Mouse (Mus musculus): ENCODE data around the gene Mbd5. TPM values are rescaled to one million over a fixed set of nuclear protein-coding genes. Genes with fewer than 3 reads are reported as not detected.

Gene Mbd5
- polyA plus RNA-seq, 1 experiment from 2014 or later, result 24.6 TPM

GRCm38 (mm10) chr2:49040481-49040880 lies 91.2 kb downstream of the Mbd5 start:
- H3K9me3 ChIP-seq, result no peaks in the 10 kb centered on the region
- no peak for ATAC-seq (ENCODE audit: insufficient read depth, low FRiP score, low read depth)
- H3K4me3 ChIP-seq (replicated peaks), result no peak overlapping the region
- H3K36me3 ChIP-seq, result no peaks in the 10 kb centered on the region
- no peak overlapping the region for H3K4me2 ChIP-seq
- no peaks in the 10 kb centered on the region for H3K4me1 ChIP-seq
- no peaks in the 10 kb centered on the region for H3K27me3 ChIP-seq (replicated peaks)
- H3K27ac ChIP-seq, result no peak overlapping the region
- H3K9ac ChIP-seq, result no peak overlapping the region
- 91% methylated on average over 3 of the region's 3 CpGs for WGBS

- 78% methylated on average over 4 of the region's 4 CpGs for WGBS
- Histone ChIP-seq H3K4me1 (no peaks in the 10 kb centered on the region), H3K27me3 (replicated peaks) (no peaks in the 10 kb centered on the region), H3K27ac (no peak overlapping the region), H3K4me3 (replicated peaks) (no peak overlapping the region), H3K4me2 (no peak overlapping the region), H3K9ac (no peak overlapping the region), H3K9me3 (no peaks in the 10 kb centered on the region), H3K36me3 (no peaks in the 10 kb centered on the region)
- ATAC-seq (ENCODE audit: insufficient read depth, low FRiP score, low read depth), result no peak
Measured at GRCm38 (mm10) chr2:49050030-49050429, 100.7 kb downstream of the Mbd5 start.

GRCm38 (mm10) chr2:49067886-49068285 lies 118.6 kb downstream of the Mbd5 start:
- Histone ChIP-seq H3K9me3 (no peaks in the 10 kb centered on the region), H3K4me2 (no peak overlapping the region), H3K27me3 (replicated peaks) (no peaks in the 10 kb centered on the region), H3K4me3 (replicated peaks) (no peak overlapping the region), H3K4me1 (no peaks in the 10 kb centered on the region), H3K36me3 (no peaks in the 10 kb centered on the region), H3K27ac (no peak overlapping the region), H3K9ac (no peak overlapping the region)
- ATAC-seq (ENCODE audit: insufficient read depth, low FRiP score, low read depth), result no peak

- ATAC-seq (ENCODE audit: insufficient read depth, low FRiP score, low read depth), result no peak
- no peak overlapping the region for H3K4me2 ChIP-seq
- H3K9ac ChIP-seq, result no peak overlapping the region
- H3K4me3 ChIP-seq (replicated peaks), result no peak overlapping the region
- no peak overlapping the region for H3K27ac ChIP-seq
- no peaks in the 10 kb centered on the region for H3K36me3 ChIP-seq
- no peaks in the 10 kb centered on the region for H3K9me3 ChIP-seq
- no peaks in the 10 kb centered on the region for H3K27me3 ChIP-seq (replicated peaks)
- H3K4me1 ChIP-seq, result no peaks in the 10 kb centered on the region
- 62% methylated on average over 4 of the region's 4 CpGs for WGBS
Measured at GRCm38 (mm10) chr2:49084966-49085365, 135.7 kb downstream of the Mbd5 start.

- Histone ChIP-seq H3K4me1 (no peaks in the 10 kb centered on the region), H3K9me3 (no peaks in the 10 kb centered on the region), H3K36me3 (no peaks in the 10 kb centered on the region), H3K4me3 (replicated peaks) (no peak overlapping the region), H3K27ac (no peak overlapping the region), H3K27me3 (replicated peaks) (no peaks in the 10 kb centered on the region), H3K4me2 (no peak overlapping the region), H3K9ac (no peak overlapping the region)
- no peak for ATAC-seq (ENCODE audit: insufficient read depth, low FRiP score, low read depth)
- WGBS, result 87% methylated on average over 4 of the region's 4 CpGs
Measured at GRCm38 (mm10) chr2:49090771-49091170, 141.5 kb downstream of the Mbd5 start.

- Histone ChIP-seq H3K27me3 (replicated peaks) (no peaks in the 10 kb centered on the region), H3K9me3 (no peaks in the 10 kb centered on the region), H3K4me1 (no peaks in the 10 kb centered on the region), H3K9ac (no peak overlapping the region), H3K36me3 (no peaks in the 10 kb centered on the region), H3K4me3 (replicated peaks) (no peak overlapping the region), H3K27ac (no peak overlapping the region), H3K4me2 (no peak overlapping the region)
- ATAC-seq (ENCODE audit: insufficient read depth, low FRiP score, low read depth), result no peak
Measured at GRCm38 (mm10) chr2:49096765-49097164, 147.5 kb downstream of the Mbd5 start.

GRCm38 (mm10) chr2:49108906-49109305 lies 159.6 kb downstream of the Mbd5 start:
- Histone ChIP-seq H3K4me1 (no peaks in the 10 kb centered on the region), H3K4me2 (no peak overlapping the region), H3K9me3 (no peaks in the 10 kb centered on the region), H3K27me3 (replicated peaks) (no peaks in the 10 kb centered on the region), H3K9ac (no peak overlapping the region), H3K4me3 (replicated peaks) (no peak overlapping the region), H3K36me3 (no peaks in the 10 kb centered on the region), H3K27ac (no peak overlapping the region)
- no peak for ATAC-seq (ENCODE audit: insufficient read depth, low FRiP score, low read depth)

- H3K4me2 ChIP-seq, result no peak overlapping the region
- H3K4me1 ChIP-seq, result no peaks in the 10 kb centered on the region
- H3K36me3 ChIP-seq, result no peaks in the 10 kb centered on the region
- H3K9ac ChIP-seq, result no peak overlapping the region
- H3K27me3 ChIP-seq (replicated peaks), result no peaks in the 10 kb centered on the region
- H3K9me3 ChIP-seq, result no peaks in the 10 kb centered on the region
- no peak overlapping the region for H3K27ac ChIP-seq
- 93% methylated on average over 6 of the region's 6 CpGs for WGBS
- no peak overlapping the region for H3K4me3 ChIP-seq (replicated peaks)
- no peak for ATAC-seq (ENCODE audit: insufficient read depth, low FRiP score, low read depth)
Measured at GRCm38 (mm10) chr2:49119875-49120274, 170.6 kb downstream of the Mbd5 start.

- no peak overlapping the region for H3K9ac ChIP-seq
- whole genome bisulfite sequencing, result 67% methylated on average over 3 of the region's 3 CpGs
- no peaks in the 10 kb centered on the region for H3K9me3 ChIP-seq
- no peak overlapping the region for H3K4me3 ChIP-seq (replicated peaks)
- no peak overlapping the region for H3K27ac ChIP-seq
- H3K36me3 ChIP-seq, result no peaks in the 10 kb centered on the region
- ATAC-seq (ENCODE audit: insufficient read depth, low FRiP score, low read depth), result no peak
- no peaks in the 10 kb centered on the region for H3K4me1 ChIP-seq
- no peaks in the 10 kb centered on the region for H3K27me3 ChIP-seq (replicated peaks)
- no peak overlapping the region for H3K4me2 ChIP-seq
Measured at GRCm38 (mm10) chr2:49121603-49122002, 172.3 kb downstream of the Mbd5 start.

- ATAC-seq (ENCODE audit: insufficient read depth, low FRiP score, low read depth), result no peak
- Histone ChIP-seq H3K36me3 (no peaks in the 10 kb centered on the region), H3K27me3 (replicated peaks) (no peaks in the 10 kb centered on the region), H3K4me3 (replicated peaks) (no peak overlapping the region), H3K27ac (no peak overlapping the region), H3K4me1 (no peaks in the 10 kb centered on the region), H3K9me3 (no peaks in the 10 kb centered on the region), H3K9ac (no peak overlapping the region), H3K4me2 (no peak overlapping the region)
- WGBS, result 64% methylated on average over 3 of the region's 3 CpGs
Measured at GRCm38 (mm10) chr2:49142186-49142585, 192.9 kb downstream of the Mbd5 start.

- Histone ChIP-seq H3K27me3 (replicated peaks) (no peaks in the 10 kb centered on the region), H3K36me3 (no peaks in the 10 kb centered on the region), H3K4me3 (replicated peaks) (no peak overlapping the region), H3K4me2 (no peak overlapping the region), H3K9me3 (no peaks in the 10 kb centered on the region), H3K4me1 (no peaks in the 10 kb centered on the region), H3K9ac (no peak overlapping the region), H3K27ac (no peak overlapping the region)
- no peak for ATAC-seq (ENCODE audit: insufficient read depth, low FRiP score, low read depth)
- 50% methylated on average over 1 of the region's 1 CpGs for WGBS
Measured at GRCm38 (mm10) chr2:49153649-49154048, 204.3 kb downstream of the Mbd5 start.

GRCm38 (mm10) chr2:49160232-49160947 lies 211.1 kb downstream of the Mbd5 start:
- Histone ChIP-seq H3K9ac (no peak overlapping the region), H3K4me2 (no peak overlapping the region), H3K4me3 (replicated peaks) (no peak overlapping the region), H3K27ac (no peak overlapping the region), H3K36me3 (no peaks in the 10 kb centered on the region), H3K27me3 (replicated peaks) (no peaks in the 10 kb centered on the region), H3K9me3 (no peaks in the 10 kb centered on the region), H3K4me1 (no peaks in the 10 kb centered on the region)
- no peak for ATAC-seq (ENCODE audit: insufficient read depth, low FRiP score, low read depth)
- WGBS, result 82% methylated on average over 5 of the region's 5 CpGs

- ATAC-seq (ENCODE audit: insufficient read depth, low FRiP score, low read depth), result no peak
- no peak overlapping the region for H3K9ac ChIP-seq
- H3K27me3 ChIP-seq (replicated peaks), result no peaks in the 10 kb centered on the region
- WGBS, result 90% methylated on average over 3 of the region's 3 CpGs
- H3K4me3 ChIP-seq (replicated peaks), result no peak overlapping the region
- H3K4me2 ChIP-seq, result no peak overlapping the region
- no peaks in the 10 kb centered on the region for H3K36me3 ChIP-seq
- no peak overlapping the region for H3K27ac ChIP-seq
- H3K9me3 ChIP-seq, result no peaks in the 10 kb centered on the region
- no peaks in the 10 kb centered on the region for H3K4me1 ChIP-seq
Measured at GRCm38 (mm10) chr2:49169766-49170165, 220.5 kb downstream of the Mbd5 start.
